Mouse (Mus musculus): ENCODE results near the gene Camk2b.

GRCm38 (mm10) chr11:5942966-5943365, 123.2 kb downstream of the Camk2b start:
- no peak for TF ChIP-seq CTCF (IDR thresholded peaks at IDR 0.05; ENCODE audit: low read depth, low read length)
- TF ChIP-seq POLR2A (IDR thresholded peaks at IDR 0.05; ENCODE audit: insufficient read depth, low read length), result no peak
- TF ChIP-seq EP300 (IDR thresholded peaks at IDR 0.05; ENCODE audit: insufficient read depth, low read depth, low read length), result peak; percentile 94
